Mouse (Mus musculus): ENCODE measurements around the gene Hoxa4. TPM values are rescaled to one million over a fixed set of nuclear protein-coding genes. Genes with fewer than 3 reads are reported as not detected.

Gene Hoxa4
- polyA plus RNA-seq, 1 experiment, result not detected

GRCm38 (mm10) chr6:52171938-52172337 lies 19.6 kb downstream of the Hoxa4 start:
- no peak for TF ChIP-seq GATA1 (IDR thresholded peaks at IDR 0.05; ENCODE audit: low read length)

DNA sequence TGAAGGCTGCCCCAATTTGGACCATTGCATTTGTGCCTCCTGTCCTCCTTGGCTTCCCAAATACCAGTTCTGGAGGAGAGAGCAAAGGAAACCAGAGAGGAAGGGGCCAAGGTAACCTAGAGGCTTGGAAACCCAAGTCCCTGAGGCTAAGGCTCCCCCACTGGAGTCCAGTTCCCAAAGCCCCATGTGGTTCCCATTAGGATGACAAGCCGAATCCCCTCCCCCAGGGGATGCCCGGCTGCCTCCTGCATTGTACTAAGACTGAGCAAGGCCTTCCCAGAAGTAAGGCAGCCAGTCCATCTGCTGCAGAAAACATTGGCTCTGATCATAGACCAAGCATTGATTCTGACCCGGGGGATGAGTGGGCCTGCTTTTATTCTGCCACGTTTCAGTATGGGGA lies 20.2 kb downstream of the Hoxa4 start:
- TF ChIP-seq GATA1 (IDR thresholded peaks at IDR 0.05; ENCODE audit: low read length), result no peak

DNA sequence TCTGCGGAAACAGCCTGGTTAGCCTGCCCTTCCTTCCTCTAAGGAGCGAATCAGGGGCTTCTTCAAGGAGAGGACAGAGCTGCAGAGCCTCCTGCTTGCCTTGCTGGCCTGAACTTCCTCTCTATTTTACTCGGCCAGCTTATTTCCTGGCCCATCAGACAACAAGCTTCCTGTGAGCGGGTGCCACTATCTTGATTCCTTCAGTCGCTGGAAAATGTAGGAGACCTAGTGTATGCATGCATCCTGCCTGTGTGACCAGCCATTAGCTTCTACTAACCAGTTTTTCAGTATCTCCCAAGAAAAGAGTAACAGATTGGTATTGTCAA lies 20.7 kb downstream of the Hoxa4 start:
- TF ChIP-seq GATA1 (IDR thresholded peaks at IDR 0.05; ENCODE audit: low read length), result no peak

DNA sequence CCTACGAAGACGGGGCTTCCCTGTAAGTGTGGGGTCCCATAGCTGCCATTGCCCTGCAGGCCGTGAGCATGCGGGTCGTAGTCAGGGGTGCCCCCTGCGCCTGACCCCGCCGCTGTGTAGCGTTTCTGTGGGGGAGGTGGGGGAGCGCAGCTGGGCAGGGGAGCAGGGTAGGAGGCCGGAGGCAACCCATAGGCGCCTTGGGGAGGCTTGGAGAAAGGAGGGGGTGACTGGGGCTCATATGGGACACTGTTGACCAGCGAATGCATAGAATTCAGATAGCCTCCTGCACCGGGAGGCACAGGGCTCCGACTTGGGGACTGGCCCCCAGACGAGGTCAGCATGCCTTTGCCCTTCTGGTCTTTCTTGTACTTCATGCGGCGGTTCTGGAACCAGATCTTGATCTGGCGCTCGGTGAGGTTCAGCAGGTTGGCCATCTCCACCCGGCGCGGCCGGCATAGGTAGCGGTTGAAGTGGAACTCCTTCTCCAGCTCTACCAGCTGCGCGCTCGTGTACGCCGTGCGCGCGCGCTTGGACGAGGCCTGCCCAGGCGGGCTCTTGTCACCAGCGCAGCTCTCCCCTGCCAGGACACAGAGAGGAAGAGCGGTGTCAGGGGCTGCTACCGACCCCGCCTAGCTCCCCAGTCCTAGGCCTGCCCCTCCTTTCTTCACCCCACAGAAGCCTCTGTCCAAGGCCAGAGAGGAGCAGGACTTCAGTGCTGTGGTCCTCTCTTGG lies 21.2 kb downstream of the Hoxa4 start:
- TF ChIP-seq GATA1 (IDR thresholded peaks at IDR 0.05; ENCODE audit: low read length), result no peak

DNA sequence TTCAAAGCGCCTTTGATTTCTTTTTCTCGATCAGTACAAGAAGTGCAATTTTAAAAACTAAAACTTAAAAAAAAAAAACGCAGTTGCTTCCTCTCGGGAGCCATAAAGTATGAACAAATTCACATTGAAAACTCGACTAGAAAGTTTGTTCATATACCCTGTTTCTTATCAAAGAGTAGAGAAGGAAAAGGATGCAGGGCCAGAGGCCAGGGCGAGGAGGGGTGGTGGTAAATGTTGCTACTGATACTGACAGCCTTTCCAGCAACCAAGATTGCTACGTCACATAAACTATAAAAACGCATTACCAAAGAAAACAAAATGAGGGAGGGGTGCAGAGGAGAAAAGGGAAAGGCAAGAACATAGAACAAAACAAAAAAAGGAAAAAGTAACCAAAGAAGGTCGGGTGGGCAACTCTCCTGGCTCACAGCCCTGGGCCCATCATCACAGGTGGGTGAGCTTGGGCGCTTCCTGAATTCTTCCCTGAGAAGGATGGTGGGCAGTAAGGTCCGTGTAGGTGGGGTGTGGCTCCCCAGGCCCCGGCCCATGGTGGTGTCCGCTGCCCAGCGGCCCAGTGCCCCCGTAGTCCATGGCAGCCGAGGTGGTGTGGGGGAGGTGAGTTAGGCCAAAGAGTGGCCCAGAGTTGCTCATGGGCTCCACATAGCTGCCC lies 21.9 kb downstream of the Hoxa4 start:
- no peak for TF ChIP-seq GATA1 (IDR thresholded peaks at IDR 0.05; ENCODE audit: low read length)

- no peak for TF ChIP-seq GATA1 (IDR thresholded peaks at IDR 0.05; ENCODE audit: low read length)
These were observed 23.1 kb downstream of the Hoxa4 start for GRCm38 (mm10) chr6:52168191-52169055.

- TF ChIP-seq GATA1 (IDR thresholded peaks at IDR 0.05; ENCODE audit: low read length), result no peak
These were observed 23.8 kb downstream of the Hoxa4 start for GRCm38 (mm10) chr6:52167736-52168161.

- no peak for TF ChIP-seq GATA1 (IDR thresholded peaks at IDR 0.05; ENCODE audit: low read length)
These were observed 24.4 kb downstream of the Hoxa4 start for GRCm38 (mm10) chr6:52167176-52167575.

DNA sequence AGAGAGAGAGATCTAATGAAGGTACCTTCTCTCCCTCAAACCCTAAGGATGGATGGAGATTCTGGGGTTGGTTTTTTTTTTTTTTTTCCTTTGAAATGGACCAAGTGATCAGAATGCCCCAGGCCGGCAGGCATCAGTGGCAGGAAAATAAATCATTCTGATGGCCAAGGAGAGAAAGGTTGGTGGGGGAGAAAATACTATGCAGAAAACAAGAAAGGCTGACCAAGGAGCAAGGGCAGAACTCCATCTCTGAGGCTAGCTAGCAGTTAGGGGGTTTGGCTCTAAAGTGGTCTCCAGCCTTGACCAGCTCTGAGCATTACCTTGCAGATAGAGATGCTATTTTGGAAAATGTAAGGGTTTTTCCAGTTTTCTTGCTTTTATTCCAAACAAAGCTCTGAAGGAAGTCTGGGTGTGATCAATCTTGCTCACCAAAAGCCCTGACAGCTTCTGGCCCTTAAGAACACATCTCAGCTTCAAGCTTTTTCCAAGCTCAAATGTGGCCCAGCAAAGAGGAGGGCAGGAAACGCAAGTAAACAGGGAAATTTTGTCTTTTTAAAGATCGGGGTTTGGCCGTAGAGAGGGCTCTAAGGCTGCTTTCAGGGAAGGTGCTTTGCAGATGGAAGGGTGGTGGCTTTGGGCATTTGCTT lies 25.0 kb downstream of the Hoxa4 start:
- no peak for TF ChIP-seq GATA1 (IDR thresholded peaks at IDR 0.05; ENCODE audit: low read length)

GRCm38 (mm10) chr6:52165441-52166370 lies 25.8 kb downstream of the Hoxa4 start:
- no peak for TF ChIP-seq GATA1 (IDR thresholded peaks at IDR 0.05; ENCODE audit: low read length)

- no peak for TF ChIP-seq GATA1 (IDR thresholded peaks at IDR 0.05; ENCODE audit: low read length)
These were observed 26.7 kb downstream of the Hoxa4 start, which contains the start of gene Hoxa2 for GRCm38 (mm10) chr6:52164626-52165440. Hoxa2 (minus strand) TSS chr6:52164831.

DNA sequence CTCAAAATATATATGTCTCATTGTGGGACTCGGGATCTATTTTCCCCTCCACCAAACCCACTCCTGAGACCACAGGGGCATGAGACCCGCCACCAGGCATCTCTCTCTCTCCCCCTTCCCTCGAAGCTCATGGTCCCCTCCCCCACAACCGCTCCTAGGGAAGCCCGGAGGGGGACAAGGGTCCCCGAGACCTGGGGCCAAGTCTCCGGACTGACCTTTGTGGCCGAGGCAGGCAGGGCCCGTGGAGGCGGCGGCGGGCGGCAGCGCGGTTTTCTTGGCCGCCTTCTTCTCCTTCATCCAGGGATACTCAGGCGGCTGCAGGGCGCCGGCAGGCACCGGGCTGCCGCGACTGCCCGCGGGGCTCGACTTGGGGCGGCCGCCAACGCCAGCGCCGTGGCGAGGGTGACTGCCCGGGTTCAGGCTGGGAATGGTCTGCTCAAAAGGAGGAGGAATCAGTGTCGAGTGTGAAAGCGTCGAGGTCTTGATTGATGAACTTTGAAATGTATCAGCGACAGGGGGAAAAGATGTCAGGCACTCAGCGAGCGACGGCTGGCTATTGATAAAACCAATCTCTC lies 27.4 kb downstream of the Hoxa4 start:
- TF ChIP-seq GATA1 (IDR thresholded peaks at IDR 0.05; ENCODE audit: low read length), result no peak

DNA sequence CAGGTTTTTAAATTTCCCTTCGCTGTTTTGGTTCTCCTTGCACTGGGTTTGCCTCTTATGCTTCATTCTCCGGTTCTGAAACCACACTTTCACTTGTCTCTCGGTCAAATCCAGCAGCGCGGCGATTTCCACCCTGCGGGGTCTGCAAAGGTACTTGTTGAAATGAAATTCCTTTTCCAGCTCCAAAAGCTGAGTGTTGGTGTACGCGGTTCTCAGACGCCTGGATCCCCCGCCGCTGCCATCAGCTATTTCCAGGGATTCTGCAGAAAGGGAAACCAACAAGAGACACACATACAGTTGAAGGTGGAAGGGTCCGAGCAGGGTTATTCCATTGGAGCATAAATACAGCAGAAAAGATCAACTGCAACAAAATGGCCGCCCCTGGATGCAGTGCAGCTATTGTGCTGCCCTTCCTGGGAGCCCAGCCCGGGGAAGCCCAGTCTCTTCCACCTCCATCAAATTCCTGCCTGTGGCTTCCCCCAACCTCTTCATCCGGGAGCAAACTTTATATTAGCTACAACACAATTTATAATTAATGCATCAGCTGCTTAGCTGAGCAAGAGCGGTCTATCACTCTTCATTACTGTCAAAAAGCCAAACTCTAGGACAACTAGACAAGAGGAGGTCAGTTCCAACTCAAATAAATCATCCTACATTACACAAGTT lies 28.1 kb downstream of the Hoxa4 start:
- no peak for TF ChIP-seq GATA1 (IDR thresholded peaks at IDR 0.05; ENCODE audit: low read length)

All from G1E-ER4 (cell line).